Mouse (Mus musculus) thymus, postnatal 4 days (tissue): ENCODE data around the gene Cmc2.

Experiments
- DNase-seq: peaks from one replicate; pipeline ENCODE4 v3.0.0; 2021

Cmc2 gene

DNA sequence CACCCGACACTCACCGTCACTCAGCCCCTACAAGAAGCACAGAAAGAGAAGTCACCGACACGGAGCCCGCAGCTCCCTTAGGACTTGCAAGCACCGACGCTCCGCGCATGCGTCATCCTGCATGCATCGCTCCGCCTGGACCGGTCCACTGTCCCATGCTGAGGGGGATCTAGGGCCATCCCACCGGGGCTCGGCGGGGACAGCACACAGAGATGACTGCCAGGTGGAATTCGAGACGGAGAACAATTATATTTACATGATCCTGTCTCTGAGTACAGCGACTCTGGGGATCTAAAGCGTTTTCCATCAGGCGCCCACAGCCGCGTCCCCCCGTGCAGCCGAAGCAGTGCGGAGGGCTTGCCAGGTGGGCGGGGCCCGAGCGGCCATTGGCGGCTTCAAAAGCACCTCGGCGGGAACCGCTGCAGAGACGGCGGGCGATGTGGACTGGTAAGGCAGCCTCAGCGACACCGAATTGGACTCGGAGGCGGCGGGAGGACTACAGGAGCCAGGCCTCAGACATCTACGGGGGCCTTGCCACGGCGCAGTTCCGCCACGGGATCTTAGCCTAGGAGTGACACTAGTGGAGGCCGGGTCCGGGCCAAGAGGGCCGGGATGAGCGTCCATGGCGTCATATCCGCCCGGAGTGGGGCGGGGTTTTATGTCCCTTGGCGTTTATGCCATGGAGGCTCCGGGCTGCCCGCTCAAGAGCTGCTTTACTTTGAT lies at the start of gene Cmc2, which contains the start of gene Cenpn:
TSS of gene Cmc2 (minus strand) at position 119 of the 723 bp plus-strand sequence.
TSS of gene Cenpn (plus strand) at position 394 of the 723 bp plus-strand sequence.
- DNase-seq: peak; percentile 95

DNA sequence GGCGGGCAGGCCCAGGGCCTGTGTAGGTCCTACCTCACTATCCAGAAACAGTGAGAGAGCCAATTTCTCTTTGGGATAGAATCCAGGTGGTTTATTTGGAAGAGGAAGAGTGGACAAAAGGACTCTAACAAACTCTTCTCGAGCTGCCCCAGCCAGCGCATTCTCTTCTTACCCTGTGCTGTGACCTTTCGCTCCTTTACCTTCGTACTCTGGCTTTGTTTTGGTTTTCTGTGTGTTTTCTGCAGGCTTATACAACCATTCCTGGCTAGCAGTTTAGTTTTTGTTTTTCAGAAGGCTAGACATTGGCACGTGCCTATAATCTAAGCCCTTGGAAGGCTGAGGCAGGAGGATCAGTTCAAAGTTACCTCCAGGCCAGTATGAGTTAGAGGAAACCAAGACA lies 48.3 kb upstream of the Cmc2 start:
- DNase-seq: no peak

DNA sequence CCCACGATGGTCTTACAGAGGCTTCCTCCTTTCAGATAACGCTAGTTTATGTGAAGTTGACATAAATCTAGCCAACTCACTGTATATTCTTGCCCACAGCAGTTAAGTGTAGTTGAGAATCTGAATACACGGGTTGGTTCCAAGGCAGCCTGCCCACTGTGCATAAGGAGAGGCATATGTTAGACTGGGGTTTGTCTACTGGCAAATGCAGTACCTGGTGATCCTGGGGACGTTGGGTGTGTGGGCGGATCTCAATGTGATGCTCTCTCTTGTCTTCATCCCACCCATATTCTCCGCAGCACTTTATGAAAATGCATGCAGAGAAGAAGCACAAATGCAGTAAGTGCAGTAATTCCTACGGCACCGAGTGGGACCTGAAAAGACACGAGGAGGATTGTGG lies 33.2 kb upstream of the Cmc2 start:
- no peak for DNase-seq

DNA sequence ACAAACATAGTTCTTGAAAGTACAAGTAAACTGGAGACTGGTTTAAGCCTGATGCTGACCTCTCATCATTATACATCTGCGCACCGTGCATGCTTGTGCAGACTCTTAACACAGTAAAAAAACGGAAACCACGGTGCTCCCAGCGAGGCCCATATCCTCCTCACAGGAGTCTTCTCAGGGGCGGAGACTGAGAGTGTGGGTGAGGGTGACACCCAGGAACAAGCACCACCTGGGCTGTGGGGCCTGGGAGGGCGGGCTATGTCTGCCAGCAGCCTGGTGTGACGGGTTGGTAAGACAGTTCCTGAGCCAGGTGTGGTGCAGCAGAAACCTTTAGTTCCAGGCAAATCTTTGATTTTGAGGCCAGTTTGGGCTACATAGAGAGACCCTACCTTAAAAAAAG lies 31.2 kb upstream of the Cmc2 start:
- peak; percentile 78 for DNase-seq

DNA sequence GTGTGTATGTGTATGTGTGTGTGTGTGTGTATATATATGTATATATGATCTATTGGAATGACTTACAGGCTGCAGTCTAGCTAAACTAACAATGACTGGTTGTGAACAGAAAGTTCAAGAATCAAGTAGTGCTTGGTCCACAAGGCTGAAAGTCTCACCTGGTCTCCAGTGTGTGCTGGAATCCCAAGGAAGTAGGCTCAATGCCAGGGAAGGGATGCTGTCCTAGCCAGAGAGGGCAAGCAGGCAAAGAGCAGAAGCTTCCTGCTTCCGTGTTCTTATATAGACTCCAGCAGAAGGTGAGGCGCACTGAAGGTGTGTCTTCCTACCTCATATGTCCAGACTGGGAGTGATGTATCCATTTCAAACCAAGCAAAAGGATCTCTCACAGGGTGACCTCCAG lies 30.5 kb upstream of the Cmc2 start:
- no peak for DNase-seq

DNA sequence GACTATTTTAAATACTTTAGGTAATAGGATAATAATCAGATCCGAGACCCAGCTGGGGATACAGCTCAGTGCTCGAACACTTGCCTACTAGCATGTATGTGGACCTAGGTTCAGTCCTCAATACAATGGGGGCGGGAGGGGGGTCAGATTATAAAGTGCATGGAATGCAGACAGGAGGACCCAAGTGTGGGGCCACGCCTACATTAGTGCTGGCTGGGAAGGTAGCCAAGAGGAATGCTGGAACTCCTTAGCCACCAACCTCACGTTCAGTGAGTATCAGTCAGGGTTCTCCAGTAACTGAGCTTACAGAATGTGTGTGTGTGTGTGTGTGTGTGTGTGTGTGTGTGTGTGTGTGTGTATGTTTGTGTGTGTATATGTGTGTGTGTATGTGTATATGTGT lies 30.1 kb upstream of the Cmc2 start:
- DNase-seq: no peak

DNA sequence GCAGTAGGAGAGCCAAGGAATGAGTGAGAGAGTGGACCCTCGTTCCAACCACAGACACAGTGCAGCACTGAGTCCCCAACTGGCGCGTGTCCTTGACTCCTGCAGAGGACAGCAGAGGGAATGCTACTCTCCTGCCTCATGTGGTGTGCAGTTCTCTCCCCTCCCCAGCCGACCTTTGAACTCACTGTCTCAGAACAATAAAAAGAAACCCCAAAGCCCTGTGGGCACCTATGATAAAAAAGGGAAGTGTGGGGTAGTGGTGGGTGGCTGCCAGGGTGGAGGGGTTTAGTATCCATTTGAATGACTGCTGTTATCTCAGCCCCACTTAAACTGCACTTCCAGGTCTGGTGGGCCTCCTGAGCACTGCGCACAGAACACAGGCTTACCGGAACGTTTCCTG lies 26.3 kb upstream of the Cmc2 start:
- DNase-seq: no peak

DNA sequence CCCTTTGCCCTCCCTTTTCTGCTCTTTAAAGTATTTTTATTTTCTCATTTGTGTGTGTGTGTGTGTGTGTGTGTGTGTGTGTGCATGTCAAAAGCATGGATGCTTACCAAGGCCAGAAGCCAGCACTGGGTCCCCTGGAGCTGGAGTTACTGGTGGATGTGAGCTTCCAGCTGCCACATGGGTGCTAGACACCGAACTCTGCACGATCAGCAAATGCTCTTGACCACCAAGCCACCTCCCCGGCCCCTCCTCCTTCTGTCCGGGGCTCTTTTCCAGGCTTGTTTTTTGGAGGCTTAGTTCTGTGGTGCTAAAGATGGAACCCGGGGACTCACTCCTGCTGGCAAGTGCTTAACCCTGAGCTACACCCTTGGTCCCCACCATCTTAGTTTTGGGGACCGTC lies 25.6 kb upstream of the Cmc2 start:
- DNase-seq: no peak

DNA sequence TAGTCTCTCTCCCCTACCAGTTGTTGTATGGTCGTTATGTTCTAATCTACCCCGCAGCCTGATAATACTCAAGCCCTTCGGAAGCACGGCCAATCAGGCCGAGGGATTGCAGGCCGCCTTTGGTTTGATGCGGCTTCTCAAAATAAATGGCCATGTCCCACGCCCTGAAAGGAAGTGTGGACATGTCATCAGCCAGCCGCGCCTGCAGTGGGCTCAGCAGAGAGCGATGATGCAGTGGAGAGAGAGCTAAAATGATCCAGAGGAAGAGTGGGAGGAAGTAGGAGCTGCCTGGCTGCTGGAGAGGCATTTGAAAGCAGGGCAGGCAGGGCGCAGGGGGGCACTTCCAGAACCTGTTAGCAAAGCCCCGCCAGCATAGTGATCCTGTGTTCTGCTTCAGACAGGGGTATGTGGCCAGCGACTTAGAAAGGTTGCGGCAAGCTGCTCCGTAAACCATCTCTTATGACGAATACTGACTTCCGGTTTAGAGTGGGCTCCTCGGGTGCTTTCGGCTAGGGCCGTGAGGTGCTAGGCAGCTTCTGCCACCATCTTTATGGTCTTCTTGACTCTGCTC lies 25.1 kb upstream of the Cmc2 start:
- peak; percentile 37 for DNase-seq

DNA sequence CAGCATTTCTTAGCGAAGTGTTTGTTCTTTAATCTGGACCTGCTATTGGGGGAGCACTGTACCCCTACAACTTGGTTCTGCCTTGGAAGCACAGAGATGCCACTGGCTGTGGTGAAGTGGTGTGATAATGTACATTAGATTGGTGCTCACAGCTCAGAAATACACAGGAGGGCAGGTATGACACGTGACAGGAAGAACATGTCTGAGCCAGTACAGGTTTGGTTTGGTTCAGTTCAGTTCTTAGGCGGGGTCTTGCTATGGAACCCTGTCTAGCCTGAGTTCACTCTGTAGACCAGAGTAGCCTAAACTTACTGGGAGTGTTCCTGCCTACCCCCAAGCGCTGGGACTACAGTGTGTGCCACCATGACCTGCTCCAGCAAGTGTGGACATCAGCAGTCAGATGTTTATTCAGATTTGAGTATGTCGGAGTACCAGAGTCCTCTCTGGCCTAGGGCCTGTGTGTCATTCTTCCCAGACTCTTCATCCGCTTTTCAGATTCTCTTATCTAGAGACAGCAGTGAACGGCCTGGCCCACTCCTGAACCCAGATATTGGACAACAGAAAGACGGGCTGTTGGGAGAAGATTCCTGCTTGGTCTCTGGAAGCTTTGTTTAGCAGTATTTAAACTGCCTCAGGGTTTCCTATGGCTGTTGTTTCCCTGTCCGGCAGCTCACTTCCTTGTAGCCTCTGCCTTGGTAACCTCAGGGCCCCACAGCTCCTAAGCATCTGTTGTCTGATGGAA lies 24.1 kb upstream of the Cmc2 start:
- no peak for DNase-seq

DNA sequence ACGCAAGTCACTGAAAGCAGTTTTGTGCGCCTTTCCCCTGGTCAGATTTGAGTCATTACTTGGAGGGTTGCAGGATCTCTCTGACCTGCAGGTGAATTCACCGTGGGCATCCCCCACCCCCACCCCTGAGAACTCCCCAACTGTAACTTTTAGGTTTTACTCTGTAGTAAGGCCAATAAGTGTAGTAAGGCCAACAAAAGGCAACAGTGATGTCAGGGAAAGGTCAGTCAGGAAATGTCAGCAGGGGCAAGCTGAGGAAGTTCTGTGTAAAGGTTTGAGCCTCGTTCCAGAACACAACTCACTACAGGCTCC lies 23.1 kb upstream of the Cmc2 start:
- DNase-seq: no peak

DNA sequence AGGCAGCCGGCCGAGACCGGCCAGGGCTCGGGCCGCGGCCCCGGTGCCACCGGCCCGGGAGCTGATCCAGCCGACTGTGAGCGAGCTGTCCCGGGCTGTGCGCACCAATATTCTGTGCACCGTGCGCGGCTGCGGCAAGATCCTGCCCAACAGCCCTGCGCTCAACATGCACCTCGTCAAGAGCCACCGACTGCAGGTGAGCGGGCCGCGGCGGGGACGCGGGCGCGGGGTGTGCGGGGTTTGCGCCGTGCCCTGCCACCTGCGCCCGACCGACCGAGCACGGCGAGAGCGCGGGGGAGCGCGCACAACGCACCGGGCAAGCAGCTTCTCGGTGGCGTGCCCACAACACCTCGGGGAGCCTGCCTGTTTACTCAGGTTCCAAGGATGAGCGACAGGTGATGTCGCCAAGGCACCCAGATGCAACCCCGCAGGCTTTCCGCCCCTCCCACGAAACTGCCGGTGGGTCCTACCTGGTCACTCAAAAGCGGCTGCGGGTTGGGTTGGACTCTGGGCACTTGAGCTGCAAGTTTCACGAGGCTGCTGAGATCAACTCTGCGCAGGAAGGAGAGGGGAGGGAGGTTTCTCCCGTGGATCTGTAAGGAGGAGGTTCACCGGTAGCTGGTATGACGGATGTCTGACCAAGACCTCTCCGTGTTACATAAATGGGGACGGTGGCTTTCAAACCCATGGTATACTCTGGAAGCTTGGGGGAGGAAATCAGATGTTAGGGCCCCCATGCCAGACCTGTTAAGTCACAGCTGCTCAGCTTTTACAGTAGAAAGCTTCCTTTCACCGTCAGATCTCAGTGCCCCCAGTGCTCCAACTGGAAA lies 22.5 kb upstream of the Cmc2 start:
- DNase-seq: peak; percentile 59

DNA sequence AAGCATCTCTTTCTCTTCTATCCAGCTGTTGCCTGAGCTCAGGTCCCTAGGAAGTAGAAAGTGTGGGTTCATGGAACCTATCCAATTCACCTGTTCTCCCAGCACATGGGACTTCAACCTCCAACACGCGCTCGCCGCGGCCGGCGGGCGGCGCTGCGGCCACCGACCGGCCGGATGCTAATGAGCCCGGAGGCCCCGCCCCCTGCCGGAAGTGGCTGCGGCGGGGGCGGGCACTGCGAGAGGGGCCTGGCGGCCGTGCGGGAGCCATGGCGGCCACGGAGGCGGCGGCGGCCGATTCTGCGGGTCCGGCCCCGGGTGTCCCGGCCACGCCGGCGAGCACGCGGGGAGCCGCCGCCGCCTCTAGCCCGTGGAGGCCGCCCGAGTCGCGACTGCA lies 21.9 kb upstream of the Cmc2 start, which contains the start of gene Atmin:
TSS of gene Atmin (plus strand) at position 233 of the 394 bp plus-strand sequence.
- DNase-seq: peak; percentile 90

DNA sequence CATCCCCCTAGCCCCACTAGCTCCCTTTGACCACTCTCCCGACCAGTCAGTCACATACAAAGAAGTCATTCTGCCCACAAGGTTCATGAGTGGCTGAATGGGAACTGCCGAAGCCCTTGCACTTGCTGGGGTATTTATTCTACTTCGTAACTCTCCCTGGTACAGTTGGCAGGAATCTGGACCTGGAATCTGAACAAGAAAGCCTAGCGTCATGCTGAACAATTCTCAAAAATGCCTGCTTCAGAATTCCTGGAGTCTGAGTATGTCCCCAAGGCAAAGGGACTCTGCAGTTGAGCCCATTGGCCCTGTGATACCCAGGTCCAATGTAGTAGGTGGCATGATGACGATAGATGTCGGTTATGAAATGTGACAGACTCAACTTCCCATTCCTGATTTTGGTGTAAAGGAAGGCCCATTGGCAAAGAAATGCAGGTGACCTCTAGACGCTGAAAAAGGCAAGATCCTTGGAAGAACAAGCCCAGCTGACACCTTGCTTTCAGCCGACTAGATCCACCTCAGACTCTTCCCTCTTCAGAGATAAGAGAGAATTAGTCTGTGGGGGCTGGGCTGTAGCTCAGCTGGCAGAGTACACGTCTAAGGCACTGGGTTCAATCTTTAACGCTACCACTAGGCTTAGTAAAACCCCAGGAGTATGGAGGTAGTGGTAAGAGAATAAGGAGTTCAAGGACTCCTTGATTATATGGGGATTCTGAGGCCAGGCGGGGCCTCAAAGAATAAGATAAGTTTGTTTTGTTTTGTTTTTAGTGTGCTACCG lies 21.2 kb upstream of the Cmc2 start:
- no peak for DNase-seq

DNA sequence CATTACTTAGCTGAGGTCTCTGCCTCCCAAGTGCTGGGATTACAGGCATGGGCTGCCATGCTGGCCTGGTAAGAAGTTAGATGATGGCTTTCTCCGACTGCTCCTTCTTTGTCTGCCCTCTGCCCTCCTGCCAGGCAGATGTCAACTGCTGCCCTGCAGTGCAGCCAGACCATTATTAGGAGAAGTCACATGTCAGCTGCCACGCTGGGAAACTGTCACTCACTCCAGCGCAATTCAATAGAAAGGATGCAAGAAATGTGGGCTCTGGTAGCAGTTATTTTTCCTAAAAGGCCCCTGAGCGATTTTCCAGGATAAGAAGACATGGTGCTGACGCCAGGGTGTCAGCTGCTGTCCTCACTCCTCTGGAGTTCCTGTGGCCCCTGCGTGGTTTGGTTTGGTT lies 14.3 kb upstream of the Cmc2 start:
- DNase-seq: no peak

DNA sequence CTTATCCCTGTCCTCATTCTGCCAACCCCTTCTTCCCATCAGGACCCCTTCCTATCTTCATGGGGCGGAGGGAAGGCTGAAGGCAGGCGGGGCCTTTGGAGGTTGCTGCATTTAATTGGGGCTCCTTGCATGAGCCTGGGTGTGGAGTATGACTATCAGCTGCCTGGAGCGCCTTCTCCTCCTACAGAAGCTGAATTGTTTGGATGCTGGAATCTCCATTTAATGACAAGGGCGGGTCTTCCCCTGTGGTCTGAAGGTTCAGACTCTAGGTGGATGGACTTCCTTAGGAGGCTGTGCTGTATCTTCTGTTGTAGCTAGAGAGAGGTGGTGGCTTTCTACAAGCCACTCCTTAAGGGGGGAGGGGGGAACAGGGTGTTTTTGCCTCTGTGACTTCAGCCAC lies 13.7 kb upstream of the Cmc2 start:
- no peak for DNase-seq

DNA sequence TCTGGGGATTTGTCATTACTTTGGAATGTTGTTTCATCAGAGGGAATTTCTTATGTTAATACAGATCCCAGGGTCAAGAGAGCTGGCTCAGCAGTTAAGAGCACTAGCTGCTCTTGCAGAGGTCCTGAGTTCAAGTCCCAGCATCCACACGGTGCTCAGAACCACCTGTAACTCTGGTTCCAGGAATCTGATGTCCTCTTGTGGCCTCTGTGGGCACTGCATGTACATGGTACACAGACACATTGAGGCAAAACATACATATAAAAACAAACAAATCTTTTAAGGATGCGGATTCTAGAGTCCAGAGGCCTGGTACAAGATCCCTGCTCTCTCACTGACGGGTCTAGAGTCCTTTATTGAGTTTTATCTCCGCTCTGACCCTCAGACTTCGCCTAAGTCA lies 7.3 kb upstream of the Cmc2 start:
- DNase-seq: no peak

DNA sequence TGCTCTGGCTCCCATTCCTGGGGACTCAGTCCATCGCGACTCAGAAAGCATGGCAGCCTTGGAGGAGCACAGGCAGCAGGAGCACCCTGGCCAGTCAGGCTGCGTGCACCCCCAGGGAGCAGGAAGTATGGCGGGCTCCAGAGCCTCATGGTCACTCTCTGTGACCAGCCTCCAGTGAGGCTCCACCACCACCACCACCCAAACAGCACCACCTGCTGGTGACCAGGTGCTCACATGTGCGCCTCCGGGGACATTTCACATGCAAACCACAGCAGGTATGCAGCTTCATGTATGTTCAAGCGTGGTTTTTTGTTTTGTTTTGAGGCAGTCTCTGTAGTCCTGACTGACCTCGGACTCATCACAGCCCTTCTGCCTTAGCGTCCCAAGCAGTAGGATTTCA lies 6.6 kb upstream of the Cmc2 start:
- DNase-seq: peak; percentile 88

DNA sequence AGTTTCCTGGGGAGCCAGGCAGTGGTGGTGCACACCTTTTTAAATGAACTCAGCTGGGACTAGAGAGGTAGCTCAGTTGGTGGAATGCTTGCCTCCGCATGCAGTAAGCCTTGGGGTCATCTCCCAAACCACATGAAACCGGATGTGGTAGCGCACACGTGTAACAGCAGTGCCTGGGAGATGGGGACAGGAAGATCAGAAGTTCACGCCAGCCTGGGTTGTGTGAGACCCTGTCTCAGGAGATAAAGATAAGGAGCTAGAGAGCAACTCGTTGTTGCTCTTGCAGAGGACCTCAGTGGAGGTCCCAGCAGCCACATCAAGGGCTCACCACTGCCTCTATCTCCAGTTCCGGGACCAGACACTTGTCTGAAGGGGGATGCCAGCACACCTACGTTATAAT lies 2.3 kb upstream of the Cmc2 start:
- DNase-seq: peak; percentile 51

DNA sequence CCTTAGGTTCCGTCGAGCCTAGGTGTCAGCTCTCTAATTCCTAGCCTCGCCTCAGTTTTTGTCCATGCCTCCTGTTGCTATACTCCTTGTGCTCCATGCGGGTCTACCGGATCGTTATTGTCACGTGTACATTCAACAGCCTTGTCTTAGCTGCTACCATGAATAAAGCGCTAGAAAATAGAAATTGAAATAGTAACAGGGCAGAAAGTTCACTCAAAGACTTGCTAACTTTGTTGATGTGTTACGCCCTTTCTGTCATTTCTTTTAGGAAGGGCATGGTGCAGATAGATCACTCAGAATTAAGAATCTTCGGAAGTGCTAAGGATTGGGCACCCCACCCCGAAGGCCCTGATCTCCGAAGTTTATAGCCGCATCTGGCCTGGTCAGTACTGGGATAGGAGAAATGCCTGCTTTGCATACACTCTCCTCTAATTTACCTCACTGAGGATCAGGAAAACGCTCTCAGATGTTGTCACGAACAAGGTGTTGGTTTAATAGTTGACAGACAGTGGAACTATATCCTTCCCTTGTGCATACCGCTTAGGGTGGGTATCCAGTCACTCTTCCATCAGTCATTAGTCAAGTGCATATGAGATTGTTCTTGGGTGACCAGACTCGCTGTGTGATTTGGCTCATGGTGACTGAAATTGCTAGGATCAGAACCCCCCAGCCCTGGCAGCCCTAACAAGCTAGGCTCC lies 954 bp upstream of the Cmc2 start:
- DNase-seq: no peak

DNA sequence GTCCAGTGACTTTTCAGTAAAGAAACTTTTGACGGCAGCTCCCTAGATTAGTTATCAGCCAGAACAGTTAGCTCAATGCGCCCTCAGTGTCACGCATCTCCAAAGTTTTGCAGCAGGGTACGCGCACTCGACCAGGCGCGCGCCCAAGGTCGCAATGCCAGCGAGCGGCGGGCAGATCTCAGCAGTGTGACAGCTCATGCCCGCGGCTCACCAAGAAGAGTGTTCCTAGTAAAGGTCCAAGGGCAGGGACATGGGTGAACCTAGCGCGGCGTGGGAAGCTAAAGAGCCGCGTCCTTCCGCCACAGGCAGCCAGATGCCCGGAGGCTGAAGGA lies 284 bp downstream of the Cmc2 start:
- DNase-seq: peak; percentile 77

DNA sequence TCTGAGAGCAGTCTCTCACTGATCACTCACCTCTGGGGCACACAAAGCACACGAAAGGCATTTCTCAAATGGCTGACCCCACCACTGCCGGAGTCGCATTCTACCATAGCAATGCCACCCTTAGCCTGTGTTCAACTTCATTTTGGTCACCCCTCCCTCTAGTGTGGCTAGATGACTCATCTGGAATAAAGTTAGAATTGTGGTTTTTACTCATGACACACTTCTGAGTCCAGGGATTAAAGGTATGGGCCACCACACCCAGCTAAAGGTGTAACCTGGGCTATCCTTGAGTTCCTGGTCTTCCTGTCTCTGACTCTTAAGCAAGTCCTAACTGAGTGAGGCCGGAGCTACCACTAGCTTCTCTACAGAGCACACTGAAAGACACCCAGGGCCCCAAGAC lies 15.4 kb downstream of the Cmc2 start:
- DNase-seq: no peak
